Mouse (Mus musculus): Measurements from ENCODE around the gene B3glct.

B3glct gene

DNA sequence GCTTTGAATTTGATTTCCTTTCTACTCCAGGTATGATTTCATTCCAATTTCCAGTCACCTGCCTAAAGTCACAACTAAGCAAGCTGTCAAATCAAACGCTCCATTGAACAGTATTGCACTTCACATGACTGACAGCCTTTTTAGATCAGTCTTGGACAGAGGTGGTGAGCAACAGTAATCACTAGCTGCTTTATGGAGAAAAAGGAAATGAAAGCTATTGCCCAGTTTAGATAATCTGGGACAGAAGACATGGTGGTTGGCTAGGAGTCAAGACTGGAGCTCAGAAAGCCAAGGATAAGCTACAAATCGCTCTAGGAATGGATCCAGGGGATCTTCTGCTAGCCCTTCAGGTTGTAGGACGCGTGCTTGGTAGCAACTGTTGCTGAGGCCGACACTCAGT is 14.6 kb upstream of the B3glct start:
- no peak for DNase-seq (ENCODE audit: low spot score)

DNA sequence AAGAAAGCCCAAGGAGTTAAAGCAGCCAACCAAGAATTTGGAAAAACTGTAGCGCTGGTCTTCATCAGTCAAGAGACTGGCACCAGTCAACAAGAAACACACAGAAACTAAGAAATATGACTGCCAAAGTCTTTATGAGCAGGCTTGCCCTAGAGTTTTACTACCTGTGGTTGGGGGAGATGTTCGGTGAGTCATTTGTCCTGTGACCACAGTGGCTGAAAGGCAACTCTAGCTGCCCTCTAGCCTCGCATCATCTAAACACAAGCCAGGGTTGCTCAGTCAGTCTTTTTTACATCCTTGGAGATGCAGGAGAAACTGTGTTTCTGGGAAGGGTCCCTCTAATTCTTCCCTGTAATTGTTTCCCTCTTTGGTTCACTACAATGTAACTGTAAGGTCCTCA is 834 bp upstream of the B3glct start:
- DNase-seq (ENCODE audit: low spot score), result no peak

DNA sequence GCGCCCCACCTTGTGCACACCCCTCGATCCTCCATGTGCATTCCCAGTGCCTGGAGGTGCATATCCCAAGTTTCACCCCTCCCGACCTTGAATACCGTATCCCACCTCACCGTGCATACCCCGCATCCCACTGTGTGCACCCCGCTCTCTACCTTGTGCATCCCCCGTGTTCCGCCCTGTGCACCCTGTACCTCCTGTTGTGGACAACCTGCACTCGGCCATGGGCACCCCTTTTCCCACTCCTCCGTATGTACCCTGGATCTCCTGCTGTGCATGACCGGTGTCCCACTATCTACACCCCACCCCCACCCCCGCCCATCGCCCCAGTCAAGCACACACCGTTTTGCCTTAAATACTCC is 939 bp downstream of the B3glct start:
- no peak for DNase-seq (ENCODE audit: low spot score)

DNA sequence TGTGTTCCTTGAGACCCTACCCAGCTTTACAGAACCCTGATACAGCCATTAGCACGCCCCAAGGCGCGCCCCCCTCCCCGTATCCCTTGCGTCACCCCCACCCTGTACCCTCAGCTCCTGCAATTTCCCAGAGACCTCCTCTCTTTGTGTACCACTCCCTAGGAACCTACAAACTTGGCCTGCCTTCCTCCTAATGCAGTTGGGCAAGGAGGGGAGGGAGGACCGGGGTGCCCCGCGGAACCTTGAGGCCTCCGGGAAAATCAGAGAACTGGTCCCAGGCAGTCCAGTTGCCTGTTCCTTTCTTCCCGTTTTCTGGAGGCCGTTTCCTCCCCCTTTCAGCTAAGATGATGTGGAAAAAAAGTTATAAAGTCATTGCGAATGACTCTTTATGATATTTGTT is 1.3 kb downstream of the B3glct start:
- no peak for DNase-seq (ENCODE audit: low spot score)

DNA sequence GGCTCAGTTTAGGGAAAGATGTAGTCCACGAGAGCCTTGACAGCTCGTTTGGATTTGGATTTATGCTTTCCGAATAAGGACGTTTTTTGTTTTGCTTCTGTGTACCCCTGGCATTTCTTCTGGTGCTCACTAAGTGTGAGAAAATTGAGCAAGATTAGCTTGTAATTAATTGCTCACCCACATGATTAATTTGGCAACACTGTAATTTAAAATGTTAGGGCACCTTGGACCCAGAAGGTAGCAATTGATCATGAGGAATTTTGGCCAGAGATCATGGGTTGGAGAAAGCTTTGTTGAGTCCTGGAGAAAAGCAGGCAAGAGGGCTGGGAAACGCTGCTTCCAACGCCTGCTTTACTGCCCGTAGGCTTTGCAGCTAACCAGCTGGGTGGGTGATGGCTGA is 1.9 kb downstream of the B3glct start:
- no peak for DNase-seq (ENCODE audit: low spot score)

DNA sequence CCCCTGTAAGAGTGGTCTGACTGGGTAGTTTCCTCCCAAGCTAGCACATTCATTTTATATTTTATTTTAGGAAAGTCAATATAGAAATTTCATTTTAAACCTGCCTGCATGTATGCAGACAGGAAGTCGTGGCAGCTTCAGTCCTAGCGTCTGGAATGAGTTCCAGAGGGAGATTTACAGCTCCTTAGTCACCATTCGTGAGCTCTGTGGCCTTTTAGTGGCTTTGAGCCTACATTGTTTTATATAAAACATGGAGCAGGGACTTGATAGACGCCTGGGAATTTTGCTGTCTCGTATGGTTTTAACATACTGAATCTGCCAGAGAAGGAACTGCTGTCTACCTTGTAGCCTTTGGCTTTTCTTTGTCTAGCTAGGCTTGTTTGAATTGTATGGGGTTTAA is 2.9 kb downstream of the B3glct start:
- no peak for DNase-seq (ENCODE audit: low spot score)

DNA sequence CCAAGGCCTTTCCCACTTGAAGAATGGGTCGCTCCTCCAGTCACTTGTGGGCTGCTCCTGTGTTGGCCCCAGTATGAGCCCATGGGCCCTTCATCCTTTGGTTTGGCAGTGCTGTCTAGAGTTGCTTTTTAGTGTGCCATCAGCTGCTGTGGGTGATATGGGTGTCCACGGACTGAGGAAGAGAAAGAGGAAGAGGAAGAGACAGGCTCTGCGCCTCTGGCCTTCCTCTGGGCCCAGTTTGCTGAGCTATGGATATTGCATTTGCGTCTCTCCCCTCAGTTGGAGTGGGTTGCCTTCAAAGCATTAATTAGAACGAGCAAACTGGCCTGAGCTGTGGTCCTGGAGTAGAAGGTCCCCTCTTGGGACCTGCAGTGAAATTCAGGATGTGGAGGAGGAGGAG is 11.8 kb downstream of the B3glct start:
- no peak for DNase-seq (ENCODE audit: low spot score)

DNA sequence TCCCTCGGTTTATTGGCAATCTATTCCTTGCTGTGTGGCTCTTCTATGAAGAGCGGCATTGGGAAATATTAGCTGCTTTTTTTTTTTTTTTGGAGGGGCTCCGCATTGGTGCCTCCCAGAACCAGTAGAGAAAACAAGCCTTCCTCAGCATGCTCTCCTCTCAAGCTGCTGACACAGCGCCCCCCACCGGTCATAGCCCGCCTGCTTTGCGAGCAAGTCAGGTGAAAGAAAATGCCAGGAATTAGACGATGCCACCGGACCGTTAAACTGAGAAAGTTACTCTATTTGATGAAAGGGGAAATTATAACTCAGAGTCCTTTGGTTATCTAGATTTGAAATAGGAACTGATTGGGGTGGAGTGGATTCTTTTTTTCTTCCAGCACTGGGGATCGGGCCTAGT is 14.5 kb downstream of the B3glct start:
- no peak for DNase-seq (ENCODE audit: low spot score)

DNA sequence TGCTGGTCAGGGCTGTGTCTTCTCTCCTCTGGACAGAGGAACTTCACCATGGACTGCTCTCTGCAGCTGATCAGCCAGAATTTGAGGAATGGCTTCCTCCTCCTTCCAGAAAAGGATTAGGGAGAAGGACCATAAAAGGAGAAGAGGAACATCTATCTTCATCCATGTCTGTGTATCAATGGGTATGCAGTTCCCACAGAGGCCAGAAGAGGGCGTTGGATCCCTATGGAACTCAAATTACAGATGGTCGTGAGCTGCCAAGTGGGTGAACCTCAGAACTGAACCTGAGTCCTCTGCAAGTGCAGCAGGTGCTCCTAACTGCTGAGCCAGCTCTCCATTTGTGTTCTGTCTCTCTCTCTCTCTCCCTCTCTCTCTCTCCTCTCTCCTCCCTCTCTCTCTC is 15.2 kb downstream of the B3glct start:
- DNase-seq (ENCODE audit: low spot score), result no peak

DNA sequence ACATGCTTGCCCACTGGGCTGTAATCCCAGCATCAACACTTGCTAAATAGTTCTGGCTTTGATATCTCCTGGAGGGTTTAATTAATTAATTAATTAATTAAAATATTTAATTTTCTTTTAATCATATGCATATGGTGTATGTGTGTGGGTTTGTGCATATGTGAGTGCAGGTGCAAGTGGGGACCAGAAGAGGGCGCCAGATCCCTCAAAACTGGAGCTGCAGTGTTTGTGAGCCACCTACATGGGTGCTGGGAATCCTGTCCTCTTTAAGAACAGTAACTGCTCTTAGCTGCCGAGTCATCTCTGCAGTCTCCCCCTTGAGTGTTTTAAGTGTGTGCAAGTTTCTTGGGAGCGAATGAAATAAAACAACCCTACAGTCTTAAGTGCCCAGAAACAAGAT is 15.9 kb downstream of the B3glct start:
- DNase-seq (ENCODE audit: low spot score), result no peak

DNA sequence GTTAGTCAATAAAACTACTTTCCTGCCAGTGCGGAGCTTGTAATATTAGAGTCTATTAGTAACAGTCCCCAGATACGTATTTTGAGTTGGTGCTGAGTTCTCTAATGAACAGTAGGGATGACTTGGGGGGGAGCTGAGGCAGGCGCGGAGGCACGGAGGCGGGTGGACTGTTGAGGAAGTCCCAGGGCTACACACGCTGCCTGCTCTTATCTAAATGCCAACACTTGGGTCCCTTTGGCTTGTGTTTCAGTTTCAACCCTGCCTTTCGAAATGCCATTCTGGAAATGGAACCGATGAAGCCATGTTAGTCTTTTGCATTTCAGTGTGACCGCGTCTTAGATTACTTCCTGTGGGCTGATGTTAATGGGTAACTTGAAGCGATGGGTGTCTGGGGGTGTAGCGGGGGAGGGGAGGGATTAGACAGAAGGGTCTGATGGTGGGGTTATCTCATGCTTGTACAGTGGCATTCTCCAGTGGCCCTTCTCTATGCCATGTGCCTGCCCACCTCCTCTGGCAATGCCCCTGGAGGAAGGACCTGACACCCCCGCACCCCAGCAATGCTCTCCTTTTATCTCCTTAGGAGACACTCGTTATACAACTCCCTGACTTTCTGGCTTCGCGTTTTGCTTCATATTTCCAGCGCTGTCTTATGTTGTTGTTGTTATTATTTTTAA is 17.2 kb downstream of the B3glct start:
- DNase-seq (ENCODE audit: low spot score), result no peak

DNA sequence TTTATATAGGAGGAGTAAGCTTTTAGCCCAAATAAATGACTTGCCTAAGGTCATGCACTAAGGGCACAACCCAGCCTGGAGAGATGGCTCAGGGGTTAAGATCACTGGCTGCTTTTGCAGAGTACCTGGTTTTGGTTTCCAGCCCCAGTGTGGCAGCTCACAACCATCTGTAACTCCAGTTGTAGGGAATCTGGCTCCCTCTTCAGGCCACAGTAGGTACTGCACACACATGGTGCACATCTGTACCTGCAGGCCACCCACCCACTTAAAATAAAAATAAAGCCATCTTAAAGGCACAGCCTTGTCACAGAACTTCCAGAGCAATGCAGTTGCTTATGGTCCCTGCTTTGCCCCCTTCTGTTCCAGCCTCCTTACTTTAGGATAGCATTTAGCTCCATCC is 24.7 kb downstream of the B3glct start:
- DNase-seq (ENCODE audit: low spot score), result no peak

DNA sequence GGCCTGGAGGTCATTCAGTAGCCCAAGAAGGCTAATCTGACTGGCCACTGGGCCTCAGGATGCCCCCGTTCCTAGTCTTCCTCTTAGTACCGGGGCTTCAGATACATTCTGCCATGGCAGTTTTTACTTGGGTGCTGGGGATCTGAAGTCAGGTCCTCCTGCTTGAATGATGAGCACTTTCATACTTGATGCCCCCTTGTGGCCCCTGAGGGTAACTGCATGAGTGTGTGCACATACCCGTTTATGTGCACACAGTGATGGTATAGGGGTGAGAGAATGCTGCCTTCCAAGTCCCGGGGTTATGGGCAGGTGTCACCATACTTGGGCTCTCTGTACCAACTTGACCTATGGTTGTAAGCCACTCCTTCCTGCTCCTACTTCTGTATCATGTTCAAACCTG is 33.5 kb downstream of the B3glct start:
- DNase-seq (ENCODE audit: low spot score), result no peak

DNA sequence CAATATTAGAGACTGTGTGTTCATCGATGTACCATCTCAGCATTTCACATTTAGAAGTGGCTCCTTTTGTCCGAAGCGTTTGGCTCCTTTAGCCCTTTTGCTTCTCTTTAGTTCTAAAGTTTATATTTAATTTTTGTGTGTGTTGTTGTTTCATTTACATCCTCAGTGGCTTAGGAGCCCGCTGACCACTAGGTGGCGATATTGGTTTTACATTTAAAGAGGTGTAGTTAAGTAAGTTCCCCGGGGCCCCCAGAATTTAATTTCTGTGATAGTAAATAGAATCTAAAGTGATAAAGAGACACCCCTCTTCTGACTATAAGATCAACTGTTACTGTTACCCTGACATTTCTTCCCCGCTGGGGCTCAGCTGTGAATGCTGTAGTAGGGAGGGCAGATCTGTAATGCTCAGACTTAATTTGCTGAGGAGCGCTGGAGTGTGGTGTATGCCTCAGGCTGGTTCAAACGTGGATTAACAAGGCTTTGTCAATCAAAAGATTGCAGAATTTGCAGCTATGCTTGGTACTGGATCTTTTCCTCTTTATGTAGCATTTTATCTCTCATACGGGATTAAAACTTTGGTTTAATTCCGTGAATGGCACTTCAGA is 35.2 kb downstream of the B3glct start:
- peak; percentile 81 for DNase-seq (ENCODE audit: low spot score)

DNA sequence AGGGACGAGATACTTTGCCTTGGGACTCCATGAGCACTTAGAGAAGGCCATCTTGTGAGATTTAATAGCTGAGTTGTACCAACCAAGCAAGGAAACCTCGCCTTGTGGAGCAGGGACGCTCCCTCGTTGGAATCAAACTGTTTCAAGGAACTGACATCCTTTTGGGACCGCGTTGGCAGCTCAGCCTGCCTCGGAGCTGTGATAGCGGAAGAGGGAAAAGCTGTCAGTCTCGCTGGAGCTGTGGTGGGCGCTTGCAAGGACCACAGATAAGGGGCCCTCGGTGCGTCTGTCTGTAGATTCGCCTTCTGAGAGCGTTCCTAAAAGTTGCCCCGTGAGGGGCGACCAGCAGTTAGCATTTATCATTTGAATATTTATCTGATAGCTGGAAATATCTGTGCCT is 35.8 kb downstream of the B3glct start:
- no peak for DNase-seq (ENCODE audit: low spot score)

DNA sequence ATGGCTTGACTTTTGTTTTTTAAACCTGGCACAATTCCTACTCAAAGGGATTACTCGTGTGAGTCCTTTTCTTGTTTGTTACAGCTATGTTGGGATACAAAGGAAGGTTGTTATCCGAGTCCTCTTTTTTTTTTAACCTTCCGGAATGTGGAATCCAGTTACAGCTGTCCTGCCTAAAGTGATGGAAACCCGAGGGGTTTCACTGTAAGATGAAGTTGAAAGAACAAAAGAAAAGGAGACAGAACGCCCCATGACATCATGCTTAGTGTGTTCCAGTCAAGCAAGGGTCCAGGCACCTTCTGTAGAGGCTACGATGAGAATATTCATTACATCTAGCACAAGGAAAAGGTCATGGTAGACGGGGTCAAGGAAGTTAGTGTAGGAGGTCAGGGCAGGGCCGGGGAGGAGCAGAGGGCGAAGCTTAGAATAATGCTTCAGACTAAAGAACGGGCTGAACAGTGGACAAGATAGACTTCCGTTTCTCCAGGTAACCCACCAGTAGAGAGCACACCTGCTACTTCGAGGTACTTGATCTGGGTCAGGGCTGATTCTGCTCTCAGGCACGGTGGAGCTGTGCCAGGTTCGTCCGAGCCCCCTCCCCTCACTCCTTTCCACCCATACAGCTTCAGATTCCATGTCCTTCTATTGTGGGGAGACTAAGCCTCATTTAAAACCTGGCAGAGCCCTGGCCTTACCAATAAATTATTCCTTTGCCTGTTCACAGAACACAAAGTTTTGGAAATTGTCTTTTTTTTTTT is 37.7 kb downstream of the B3glct start:
- no peak for DNase-seq (ENCODE audit: low spot score)

DNA sequence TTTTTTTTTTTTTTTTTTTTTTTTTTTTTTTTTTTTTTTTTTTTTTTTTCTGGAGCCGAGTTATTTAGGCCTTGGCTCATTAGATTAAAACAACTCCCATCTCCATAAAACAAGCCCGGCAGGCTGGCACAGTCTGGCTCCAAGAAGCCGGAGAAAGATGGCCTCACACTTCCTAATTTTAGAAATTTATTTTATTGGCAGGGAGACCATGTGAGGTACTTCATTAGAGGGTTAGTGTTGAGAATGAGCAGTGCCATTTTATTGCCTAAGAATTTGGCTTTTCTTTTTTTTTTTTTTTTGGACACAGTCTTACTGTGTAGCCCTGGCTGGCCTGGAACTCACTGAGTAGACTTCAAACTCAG is 38.3 kb downstream of the B3glct start:
- no peak for DNase-seq (ENCODE audit: low spot score)

DNA sequence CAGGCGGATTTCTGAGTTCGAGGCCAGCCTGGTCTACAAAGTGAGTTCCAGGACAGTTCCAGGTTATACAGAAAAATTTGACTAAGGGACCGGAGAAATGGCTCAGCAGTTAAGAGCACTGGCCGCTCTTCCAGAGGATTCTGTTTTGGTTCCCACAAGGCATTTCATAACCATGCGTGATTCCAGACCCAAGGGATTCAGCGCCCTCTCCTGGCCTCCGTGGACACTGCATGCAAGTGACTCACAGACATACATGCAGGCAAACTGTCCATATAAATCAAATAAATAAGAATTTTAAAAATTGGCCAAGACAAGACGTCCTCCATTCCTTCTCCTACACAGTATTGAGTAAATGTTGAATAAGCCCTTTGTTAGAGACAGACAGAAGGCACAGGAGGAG is 53.7 kb downstream of the B3glct start:
- DNase-seq (ENCODE audit: low spot score), result no peak

DNA sequence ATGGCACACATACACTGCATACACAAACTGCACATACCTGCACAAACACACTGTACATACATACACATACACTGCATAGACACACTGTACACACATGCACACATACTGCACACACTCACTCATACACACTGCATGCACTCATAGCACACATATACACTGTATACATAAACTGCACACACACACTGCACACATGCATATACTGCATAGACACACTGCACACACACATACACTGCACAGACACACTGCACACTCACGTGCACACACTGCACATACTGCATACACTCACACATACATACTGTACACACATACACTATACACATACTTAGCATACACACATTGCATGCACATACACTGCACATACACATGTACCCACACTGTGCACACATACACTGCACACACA is 59.2 kb downstream of the B3glct start:
- no peak for DNase-seq (ENCODE audit: low spot score)

DNA sequence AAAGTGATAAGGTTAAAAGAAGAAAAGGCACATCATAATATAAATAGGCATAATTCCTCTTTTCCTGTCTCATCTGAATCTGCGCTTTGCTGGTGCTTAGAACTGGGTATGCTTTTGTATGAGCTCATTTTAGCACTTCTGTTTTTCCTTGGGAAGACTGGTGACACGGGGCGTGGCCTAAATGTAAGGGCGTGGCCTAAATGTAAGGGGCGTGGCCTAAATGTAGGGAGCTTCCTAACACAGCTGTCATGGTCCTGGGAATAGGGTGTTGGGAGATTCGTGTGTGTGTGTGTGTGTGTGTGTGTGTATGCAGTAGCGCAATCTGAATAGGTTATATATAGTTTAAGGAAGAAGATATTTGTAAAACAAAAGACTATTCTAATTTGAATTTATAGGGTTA is 62.1 kb downstream of the B3glct start:
- no peak for DNase-seq (ENCODE audit: low spot score)

DNA sequence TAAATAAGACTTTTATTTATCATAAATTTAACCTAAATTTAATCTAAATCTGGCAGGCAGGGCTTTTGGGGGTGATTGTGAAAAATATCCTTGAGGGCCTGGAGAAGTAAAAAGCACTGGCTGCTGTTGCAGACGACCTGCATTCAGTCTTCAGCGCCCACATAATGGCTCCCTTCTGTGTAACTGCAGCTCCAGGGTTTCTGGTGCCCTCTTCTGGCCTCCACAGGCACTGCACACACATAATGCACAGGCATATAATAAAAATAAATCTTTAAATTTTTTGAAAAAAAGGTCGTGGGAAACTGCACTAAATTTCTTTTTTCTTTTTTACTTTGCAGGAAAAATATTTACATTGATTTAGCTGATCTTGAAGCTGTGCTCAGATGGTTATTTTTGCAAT is 62.7 kb downstream of the B3glct start:
- peak; percentile 6 for DNase-seq (ENCODE audit: low spot score)

DNA sequence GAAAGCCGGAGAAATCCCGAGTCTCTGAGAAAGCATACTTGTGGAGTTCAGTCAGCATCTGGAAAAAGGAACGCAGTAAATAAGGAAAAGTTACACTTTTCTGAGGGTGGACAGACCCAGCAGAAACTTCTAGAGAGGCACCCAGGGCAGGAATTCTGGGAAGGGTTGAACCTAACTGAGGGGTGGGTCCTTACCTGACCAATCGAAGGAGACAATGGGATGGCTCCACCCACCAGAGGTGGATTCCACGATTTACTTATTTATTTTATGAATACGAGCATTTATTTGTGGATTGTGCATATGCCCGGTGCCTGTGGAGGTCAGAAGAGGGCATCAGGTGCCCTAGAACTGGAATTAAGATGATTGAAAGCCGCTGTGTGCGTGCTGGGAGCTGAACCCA is 64.3 kb downstream of the B3glct start:
- no peak for DNase-seq (ENCODE audit: low spot score)

DNA sequence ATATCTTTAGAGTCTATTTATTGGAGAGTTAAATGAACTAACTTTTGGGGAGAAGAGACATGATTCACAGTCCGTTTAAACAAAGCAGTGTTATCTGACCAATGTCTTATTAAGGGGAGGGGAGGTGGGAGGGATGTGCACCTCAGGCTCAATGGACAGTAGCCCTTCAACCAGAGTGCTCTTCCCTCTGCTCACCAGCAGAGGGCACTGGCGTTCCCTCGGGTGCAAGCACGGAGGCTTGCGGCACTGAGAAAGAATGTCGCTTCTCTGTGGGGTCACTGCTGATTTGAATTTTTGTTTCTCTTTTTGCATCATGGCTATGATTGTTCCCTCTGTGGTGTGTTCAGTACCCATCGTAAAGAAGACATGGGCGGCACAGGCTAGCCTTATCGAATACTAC is 67.0 kb downstream of the B3glct start:
- peak; percentile 6 for DNase-seq (ENCODE audit: low spot score)
